Mouse (Mus musculus): Measurements from ENCODE around the gene Fastkd5.

- TF ChIP-seq POLR2A (IDR thresholded peaks at IDR 0.05; ENCODE audit: insufficient read length, low read depth): no peak
- no peak for TF ChIP-seq POLR2AphosphoS2 (IDR thresholded peaks at IDR 0.05; ENCODE audit: insufficient read length, low read depth)
- no peak for TF ChIP-seq TCF3 (IDR thresholded peaks at IDR 0.05; ENCODE audit: insufficient read length, low read depth)
- no peak for TF ChIP-seq MAX (IDR thresholded peaks at IDR 0.05; ENCODE audit: low read depth)
- no peak for TF ChIP-seq USF1 (IDR thresholded peaks at IDR 0.05; ENCODE audit: low read depth)
These were observed 49.3 kb upstream of the Fastkd5 start for GRCm38 (mm10) chr2:130679154-130679553.

All from myocyte (in vitro differentiated cells).